Comparison of ENCODE assay signal across 10 mouse cellular contexts in the genomic region with DNA sequence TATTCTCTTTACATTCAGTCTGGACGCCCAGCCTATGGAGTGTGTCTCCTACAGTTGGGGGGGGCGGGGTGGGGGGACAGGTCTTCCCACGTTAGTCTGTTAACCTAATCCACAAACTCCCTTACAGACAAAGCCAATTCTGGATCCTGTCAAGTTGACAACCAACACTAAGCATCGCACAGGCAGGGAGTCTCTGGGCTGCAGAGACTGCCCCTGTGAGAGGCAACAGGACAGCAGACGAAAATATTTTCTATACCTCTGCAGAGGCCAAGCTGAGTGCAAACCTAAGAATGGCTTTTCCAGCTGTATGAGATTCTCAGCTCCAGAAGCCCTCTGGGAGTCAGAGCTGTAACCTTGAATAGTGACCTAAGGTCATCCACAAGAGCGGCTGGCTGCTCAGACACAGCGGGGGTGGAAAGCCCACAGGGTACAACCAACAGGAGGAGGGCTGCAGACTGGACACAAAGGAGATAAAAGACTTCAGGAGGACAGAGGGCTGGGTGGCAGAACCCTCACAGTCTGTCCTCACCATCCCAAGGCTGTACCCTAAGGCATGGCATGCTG. TPM values are rescaled to one million over a fixed set of nuclear protein-coding genes. Genes with fewer than 3 reads are reported as not detected.
DNase-seq lines count a peak whose midpoint lies in the region; ATAC-seq and TF ChIP-seq lines count a peak whose summit lies in the region.
"Had no signal": no experiment of that assay in that cellular context is flagged by ENCODE, and none has a peak within 500 bp of the region (broad histone marks: within the 10 kb centered on the region; RNA-seq: fewer than 3 reads in every experiment).

No protein-coding gene starts in this region.

- no peak for TF ChIP-seq CTCF in gastrocnemius, adult 2 months (IDR thresholded peaks at IDR 0.05)

- ATAC-seq in hindbrain, embryonic 11.5 days (ENCODE audit: low FRiP score) = peak; percentile 67
- ATAC-seq in CD4-positive, CD25-positive, alpha-beta regulatory T cell, adult 4 months = no peak

- peak overlapping the region; percentile 66 for H3K27ac ChIP-seq in gastrocnemius, adult 2 months
- H3K27ac ChIP-seq in hindbrain, embryonic 11.5 days (ENCODE audit: low read depth, low read length) = peak overlapping the region; percentile 71
- peak overlapping the region; percentile 74 for H3K27ac ChIP-seq in midbrain, embryonic 10.5 days (replicated peaks)

- H3K9ac ChIP-seq in hindbrain, embryonic 11.5 days (ENCODE audit: low read depth, low read length) = no peak overlapping the region; the same call in 1 of the 2 replicates

- H3K4me3 ChIP-seq in gastrocnemius, adult 2 months = no peak overlapping the region
- H3K4me3 ChIP-seq in hindbrain, embryonic 11.5 days (ENCODE audit: low read depth, low read length) = no peak overlapping the region
- H3K4me3 ChIP-seq in midbrain, embryonic 10.5 days = 0 out of 2 replicates have a peak overlapping the region, but pooled peaks have one; percentile 4

- 5% methylated on average over 7 of the region's 7 CpGs for WGBS in hindbrain, embryonic 11.5 days
- 13% methylated on average over 7 of the region's 7 CpGs for WGBS in midbrain, embryonic 10.5 days

- no peaks in the 10 kb centered on the region for H3K36me3 ChIP-seq in hindbrain, embryonic 11.5 days (ENCODE audit: control insufficient read depth, insufficient read depth, low read length)
- H3K36me3 ChIP-seq in midbrain, embryonic 10.5 days = no peaks in the 10 kb centered on the region

- intact Hi-C loops in gastrocnemius, adult 2 months (cut with DNase I) = no loop called here

- DNase-seq in gastrocnemius, adult 2 months = no peak
- no peak for DNase-seq in gastrocnemius, adult 8-10 months (ENCODE audit: low spot score in 2 of 2)
- DNase-seq in ES-CJ7 (ENCODE audit: low read depth, low spot score) (peak; percentile 45), adipocyte (ENCODE audit: low spot score) (no peak)
- DNase-seq in hindbrain, embryonic 11.5 days (ENCODE audit: low spot score) = peak; percentile 45
- DNase-seq in midbrain, embryonic 10.5 days (ENCODE audit: low spot score) = peak; percentile 36
- DNase-seq in adrenal gland, postnatal 14 days = no peak
- DNase-seq: B cell, adult 2 months; kidney, adult 8-10 months had no signal

- no peaks in the 10 kb centered on the region for H3K27me3 ChIP-seq in hindbrain, embryonic 11.5 days (ENCODE audit: control insufficient read depth, insufficient read depth, low read length)
- no peaks in the 10 kb centered on the region for H3K27me3 ChIP-seq in midbrain, embryonic 10.5 days (ENCODE audit: low read depth, poor library complexity, severe bottlenecking)

- H3K4me2 ChIP-seq in hindbrain, embryonic 11.5 days (replicated peaks; ENCODE audit: low read depth, low read length) = no peak overlapping the region

- H3K9me3 ChIP-seq in hindbrain, embryonic 11.5 days (ENCODE audit: control insufficient read depth, low read length) = no peaks in the 10 kb centered on the region
- no peaks in the 10 kb centered on the region for H3K9me3 ChIP-seq in midbrain, embryonic 10.5 days (replicated peaks)

- H3K4me1 ChIP-seq in hindbrain, embryonic 11.5 days (replicated peaks; ENCODE audit: control insufficient read depth, insufficient read depth, low read length) = peaks cover 21% of the 10 kb centered on the region
- peaks cover 24% of the 10 kb centered on the region for H3K4me1 ChIP-seq in midbrain, embryonic 10.5 days

RNA-seq across cellular contexts. Expression of gene Acss1, which starts 17.7 kb away (rescaled TPM):
- total RNA-seq in gastrocnemius, adult 2 months (2021) = 10 to 100 TPM; 12.9 to 38.7 TPM
- total RNA-seq in gastrocnemius, adult 8-10 months (2022) = 10 to 100 TPM; 16.1 to 25.1 (median 18.9) TPM
- polyA plus RNA-seq in hindbrain, embryonic 11.5 days (2014; fragmentation: Nextera tagmentation; extraction: Ambion mirVana) = 31.4 and 31.9 TPM in 2 replicates
- polyA plus RNA-seq in midbrain, embryonic 10.5 days (2016; fragmentation: Nextera tagmentation; extraction: Ambion mirVana) = 9.2 and 20.5 TPM in 2 replicates
- 75.7 and 93.0 TPM in 2 replicates for total RNA-seq in adrenal gland, postnatal 14 days (2021)
- polyA plus RNA-seq in CD4-positive, CD25-positive, alpha-beta regulatory T cell, adult 4 months (2017; shearing (Covaris generic)) = 10 to 100 TPM; 13.8 to 21.7 TPM

RNA-seq across cellular contexts. Expression of gene Vsx1, which starts 38.6 kb away (rescaled TPM):
- not detected for total RNA-seq in gastrocnemius, adult 2 months (2021)
- total RNA-seq in gastrocnemius, adult 8-10 months (2022) = not detected
- 1.1 and 1.9 TPM in 2 replicates for polyA plus RNA-seq in hindbrain, embryonic 11.5 days (2014; fragmentation: Nextera tagmentation; extraction: Ambion mirVana)
- polyA plus RNA-seq in midbrain, embryonic 10.5 days (2016; fragmentation: Nextera tagmentation; extraction: Ambion mirVana) = 0.19 and 0.56 TPM in 2 replicates
- total RNA-seq in adrenal gland, postnatal 14 days (2021) = not detected in 2 replicates
- polyA plus RNA-seq in CD4-positive, CD25-positive, alpha-beta regulatory T cell, adult 4 months (2017; shearing (Covaris generic)) = not detected

RNA-seq across cellular contexts. Expression of gene Apmap, which starts 42.2 kb away (rescaled TPM):
- total RNA-seq in gastrocnemius, adult 2 months (2021) = 10 to 100 TPM; 16.8 to 21.4 TPM
- total RNA-seq in gastrocnemius, adult 8-10 months (2022) = 10 to 100 TPM; 17.2 to 19.3 (median 18.1) TPM
- polyA plus RNA-seq in hindbrain, embryonic 11.5 days (2014; fragmentation: Nextera tagmentation; extraction: Ambion mirVana) = 40.3 and 42.6 TPM in 2 replicates
- 35.6 and 38.6 TPM in 2 replicates for polyA plus RNA-seq in midbrain, embryonic 10.5 days (2016; fragmentation: Nextera tagmentation; extraction: Ambion mirVana)
- total RNA-seq in adrenal gland, postnatal 14 days (2021) = 161 and 180 TPM in 2 replicates
- polyA plus RNA-seq in CD4-positive, CD25-positive, alpha-beta regulatory T cell, adult 4 months (2017; shearing (Covaris generic)) = 10 to 100 TPM; 13.0 to 16.6 TPM

Comparison
In these comparisons a context has a peak if more than half of its experiments do, and no peak if none do; other contexts are left out.
1. DNase-seq: peak in ES-CJ7 (single experiment), hindbrain, embryonic 11.5 days (single experiment) and midbrain, embryonic 10.5 days (single experiment); none in gastrocnemius, adult 2 months (single experiment), gastrocnemius, adult 8-10 months (0 of 2), adrenal gland, postnatal 14 days (single experiment) and adipocyte (single experiment).
2. Peak in every context shown above with its lines, with median percentiles within 50 percentile points of each other: H3K27ac ChIP-seq.